Mouse (Mus musculus) kidney, embryonic 15.5 days (tissue): Measurements from ENCODE around the gene Sgk1. TPM values are rescaled to one million over a fixed set of nuclear protein-coding genes. Genes with fewer than 3 reads are reported as not detected.
A peak's percentile ranks its signal among the peaks of the same experiment; 100 is the strongest.

Experiments used
- ATAC-seq: fragments of 200-750 bp; cut with Nextera tagmentation; replicated peaks from 2 replicates; pipeline ENCODE4 v1.8.0; 2017; ENCODE audit warnings: moderate TSS enrichment; ENCODE audit not compliant: low FRiP score
- H3K27ac ChIP-seq: fragments of 300-500 bp; sonication (generic); 2 replicates; pipeline ENCODE4 v1.5.1; 2015; ENCODE audit warnings: mild to moderate bottlenecking, inconsistent platforms
- H3K27me3 ChIP-seq: fragments of 300-500 bp; sonication (generic); 2 replicates; pipeline ENCODE4 v1.6.1; 2015; ENCODE audit warnings: inconsistent platforms
- H3K36me3 ChIP-seq: fragments of 300-500 bp; sonication (generic); 2 replicates; pipeline ENCODE4 v1.6.1; 2015; ENCODE audit warnings: inconsistent platforms
- H3K4me1 ChIP-seq: fragments of 300-500 bp; sonication (generic); 2 replicates; pipeline ENCODE4 v1.6.1; 2015; ENCODE audit warnings: inconsistent platforms
- H3K4me2 ChIP-seq: fragments of 300-500 bp; sonication (generic); 2 replicates; pipeline ENCODE4 v1.6.1; 2015; ENCODE audit warnings: moderate library complexity, mild to moderate bottlenecking, inconsistent platforms
- H3K4me3 ChIP-seq: fragments of 300-500 bp; sonication (generic); replicated peaks from 2 replicates; pipeline ENCODE4 v1.5.1; 2015; ENCODE audit warnings: mild to moderate bottlenecking, inconsistent platforms
- H3K9ac ChIP-seq: fragments of 300-500 bp; sonication (generic); 2 replicates; pipeline ENCODE4 v1.6.1; 2015; ENCODE audit warnings: mild to moderate bottlenecking, inconsistent platforms
- H3K9me3 ChIP-seq: fragments of 300-500 bp; sonication (generic); replicated peaks from 2 replicates; pipeline ENCODE4 v1.6.1; 2016; ENCODE audit warnings: inconsistent platforms
- WGBS: fragments of 180-500 bp; shearing (Covaris S2); methylation state at CpG from one replicate; pipeline ENCODE4 v1.1.7; 2015; ENCODE audit warnings: mixed read lengths; 5-methylcytosine and 5-hydroxymethylcytosine counted together
- polyA plus RNA-seq: library from polyadenylated mRNA; unstranded; fragments of >200 nt; fragmentation: Nextera tagmentation; extraction: Ambion mirVana; gene quantifications from 2 replicates; pipeline ENCODE4 v1.2.1, GENCODE M21; 2015

The Sgk1 gene
- polyA plus RNA-seq, 1 experiment from 2014 or later = 75.2 TPM

DNA sequence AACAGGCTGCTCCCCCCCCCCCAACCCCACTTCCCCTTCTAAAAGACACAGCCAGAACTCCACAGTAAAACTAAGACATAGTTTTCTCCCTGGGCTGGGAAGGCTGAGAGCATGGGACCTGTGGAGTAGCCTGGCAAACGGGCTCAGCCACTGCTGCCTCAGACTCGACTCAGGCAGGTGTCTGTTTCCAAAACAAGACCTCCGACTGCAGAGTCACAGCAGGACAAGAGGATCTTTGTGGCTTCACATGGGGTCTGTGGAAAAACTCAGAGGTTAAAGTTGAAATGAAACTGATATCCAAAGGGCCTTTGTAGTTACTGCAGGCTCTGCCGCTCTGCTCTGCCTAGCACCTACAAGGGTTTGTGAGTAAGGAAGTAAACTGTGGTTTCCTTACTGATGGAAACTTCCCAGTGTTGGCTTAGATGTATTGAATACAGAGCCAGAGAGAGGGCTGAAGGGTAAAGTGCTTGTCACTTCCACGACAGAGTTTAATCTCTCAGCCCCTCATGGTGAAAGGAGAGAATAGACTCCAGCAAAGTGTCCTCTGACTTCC lies 25.0 kb downstream of the Sgk1 start:
- H3K4me1 ChIP-seq = 0 out of 2 replicates have a peak, but pooled peaks cover 3% of the 10 kb centered on the region
- no peaks in the 10 kb centered on the region for H3K27me3 ChIP-seq
- H3K27ac ChIP-seq = no peak overlapping the region
- no peaks in the 10 kb centered on the region for H3K36me3 ChIP-seq
- 28% methylated on average over 5 of the region's 5 CpGs for WGBS
- no peak overlapping the region for H3K4me3 ChIP-seq
- H3K9me3 ChIP-seq = no peaks in the 10 kb centered on the region
- H3K4me2 ChIP-seq = no peak overlapping the region
- ATAC-seq = no peak
- no peak overlapping the region for H3K9ac ChIP-seq

- Histone ChIP-seq H3K4me1 (0 out of 2 replicates have a peak, but pooled peaks cover 3% of the 10 kb centered on the region), H3K4me3 (no peak overlapping the region), H3K27me3 (no peaks in the 10 kb centered on the region), H3K9me3 (no peaks in the 10 kb centered on the region), H3K9ac (no peak overlapping the region), H3K36me3 (no peaks in the 10 kb centered on the region), H3K4me2 (no peak overlapping the region), H3K27ac (no peak overlapping the region)
- WGBS = 59% methylated on average over 3 of the region's 3 CpGs
- ATAC-seq = no peak
Measured at GRCm38 (mm10) chr10:21907784-21908183, 25.8 kb downstream of the Sgk1 start.

GRCm38 (mm10) chr10:21908686-21909085 lies 26.7 kb downstream of the Sgk1 start:
- WGBS = 84% methylated on average over 1 of the region's 1 CpGs
- no peaks in the 10 kb centered on the region for H3K9me3 ChIP-seq
- no peak overlapping the region for H3K27ac ChIP-seq
- H3K4me1 ChIP-seq = 0 out of 2 replicates have a peak, but pooled peaks cover 3% of the 10 kb centered on the region
- no peak for ATAC-seq
- no peaks in the 10 kb centered on the region for H3K27me3 ChIP-seq
- H3K4me2 ChIP-seq = no peak overlapping the region
- no peak overlapping the region for H3K9ac ChIP-seq
- no peaks in the 10 kb centered on the region for H3K36me3 ChIP-seq
- H3K4me3 ChIP-seq = no peak overlapping the region

DNA sequence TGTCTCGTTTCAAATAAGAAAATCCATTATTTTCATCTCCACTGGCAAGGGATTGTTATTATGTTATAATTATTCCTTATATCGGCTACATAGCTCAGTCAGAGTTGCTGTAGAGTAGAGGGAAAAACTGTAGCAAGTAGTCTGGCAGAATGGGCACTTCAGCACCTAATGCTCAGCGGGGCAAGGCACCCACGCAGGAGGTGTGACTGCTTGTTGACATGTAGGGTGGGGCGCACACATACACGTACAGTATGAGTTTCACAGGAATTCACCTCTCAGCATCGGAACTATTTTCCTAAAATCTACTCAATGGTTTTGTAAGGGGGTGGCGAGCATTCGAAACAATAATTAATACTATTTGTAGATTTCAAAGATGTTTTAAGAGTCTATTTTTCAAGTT lies 28.4 kb downstream of the Sgk1 start:
- WGBS = 92% methylated on average over 9 of the region's 9 CpGs
- Histone ChIP-seq H3K4me3 (no peak overlapping the region), H3K27ac (no peak overlapping the region), H3K9me3 (no peaks in the 10 kb centered on the region), H3K9ac (no peak overlapping the region), H3K4me2 (no peak overlapping the region), H3K4me1 (0 out of 2 replicates have a peak, but pooled peaks cover 3% of the 10 kb centered on the region), H3K36me3 (no peaks in the 10 kb centered on the region), H3K27me3 (no peaks in the 10 kb centered on the region)
- ATAC-seq = no peak

GRCm38 (mm10) chr10:21911303-21911947 lies 29.4 kb downstream of the Sgk1 start:
- Histone ChIP-seq H3K4me2 (no peak overlapping the region), H3K9me3 (no peaks in the 10 kb centered on the region), H3K27me3 (no peaks in the 10 kb centered on the region), H3K27ac (no peak overlapping the region), H3K4me1 (0 out of 2 replicates have a peak, but pooled peaks cover 3% of the 10 kb centered on the region), H3K36me3 (no peaks in the 10 kb centered on the region), H3K9ac (no peak overlapping the region), H3K4me3 (no peak overlapping the region)
- WGBS = 70% methylated on average over 10 of the region's 10 CpGs
- ATAC-seq = no peak

DNA sequence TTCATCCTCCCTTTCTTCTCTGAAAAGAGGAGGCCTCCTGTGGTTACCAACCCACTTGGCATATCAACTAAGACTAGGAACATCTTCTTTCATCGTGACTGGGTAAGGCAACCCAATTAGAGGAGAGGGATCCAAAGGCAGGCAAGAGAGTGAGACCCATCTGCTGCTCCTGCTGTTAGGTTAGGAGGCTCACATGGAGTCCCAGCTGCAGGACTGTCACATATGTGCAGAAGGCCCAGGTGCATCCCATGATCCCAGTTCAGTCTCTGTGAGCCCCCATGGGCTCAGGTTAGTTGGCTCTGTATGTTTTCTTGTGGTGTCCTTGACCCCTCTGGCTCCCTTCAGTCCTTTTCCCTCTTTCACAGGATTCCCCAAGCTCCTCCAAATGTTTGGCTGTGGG lies 32.8 kb downstream of the Sgk1 start:
- H3K27me3 ChIP-seq = no peaks in the 10 kb centered on the region
- H3K9ac ChIP-seq = no peak overlapping the region
- no peaks in the 10 kb centered on the region for H3K4me1 ChIP-seq
- no peaks in the 10 kb centered on the region for H3K36me3 ChIP-seq
- H3K27ac ChIP-seq = no peak overlapping the region
- ATAC-seq = no peak
- H3K4me2 ChIP-seq = no peak overlapping the region
- no peak overlapping the region for H3K4me3 ChIP-seq
- no peaks in the 10 kb centered on the region for H3K9me3 ChIP-seq
- 34% methylated on average over 1 of the region's 1 CpGs for WGBS

DNA sequence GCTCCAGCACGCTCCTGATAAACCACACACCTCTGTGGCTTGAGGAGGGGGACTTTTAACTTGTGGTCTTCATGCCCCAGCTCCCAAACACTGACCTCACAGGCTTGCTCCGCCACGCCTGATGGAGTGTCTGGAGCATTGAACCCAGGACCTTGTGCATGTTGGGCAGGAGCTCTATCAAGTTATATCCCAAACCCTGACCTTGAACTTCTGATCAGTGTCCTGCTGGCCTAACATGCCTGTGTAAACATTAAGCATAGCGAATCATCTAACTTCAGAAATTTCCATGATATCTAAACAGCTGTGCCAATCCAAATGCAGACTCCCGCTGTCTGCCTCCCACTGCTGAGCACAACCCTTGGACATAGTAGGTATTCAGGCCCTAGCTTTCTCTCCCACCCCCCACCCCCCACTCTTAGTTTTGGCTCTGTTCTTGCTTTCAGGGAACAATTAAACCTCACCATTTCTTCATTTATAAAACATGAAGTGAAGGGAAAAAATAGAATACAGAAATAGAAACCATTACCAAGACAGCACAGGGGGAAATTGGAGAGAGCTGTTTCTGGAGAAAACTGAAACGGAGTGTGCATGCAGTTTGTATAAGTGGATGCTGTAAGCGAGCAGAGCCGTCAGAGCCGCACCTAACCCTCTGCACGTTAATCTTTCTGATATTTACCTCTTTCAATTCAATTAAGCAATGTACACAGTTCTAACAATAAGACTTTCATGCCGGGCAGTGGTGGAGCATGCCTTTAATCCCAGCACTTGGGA lies 34.5 kb downstream of the Sgk1 start:
- H3K4me1 ChIP-seq = peaks cover 4% of the 10 kb centered on the region; the same call in 1 of the 2 replicates
- no peaks in the 10 kb centered on the region for H3K27me3 ChIP-seq
- no peak overlapping the region for H3K9ac ChIP-seq
- no peak overlapping the region for H3K27ac ChIP-seq
- H3K4me3 ChIP-seq = no peak overlapping the region
- no peak for ATAC-seq
- H3K9me3 ChIP-seq = no peaks in the 10 kb centered on the region
- H3K4me2 ChIP-seq = no peak overlapping the region
- no peaks in the 10 kb centered on the region for H3K36me3 ChIP-seq
- WGBS = 77% methylated on average over 11 of the region's 11 CpGs

DNA sequence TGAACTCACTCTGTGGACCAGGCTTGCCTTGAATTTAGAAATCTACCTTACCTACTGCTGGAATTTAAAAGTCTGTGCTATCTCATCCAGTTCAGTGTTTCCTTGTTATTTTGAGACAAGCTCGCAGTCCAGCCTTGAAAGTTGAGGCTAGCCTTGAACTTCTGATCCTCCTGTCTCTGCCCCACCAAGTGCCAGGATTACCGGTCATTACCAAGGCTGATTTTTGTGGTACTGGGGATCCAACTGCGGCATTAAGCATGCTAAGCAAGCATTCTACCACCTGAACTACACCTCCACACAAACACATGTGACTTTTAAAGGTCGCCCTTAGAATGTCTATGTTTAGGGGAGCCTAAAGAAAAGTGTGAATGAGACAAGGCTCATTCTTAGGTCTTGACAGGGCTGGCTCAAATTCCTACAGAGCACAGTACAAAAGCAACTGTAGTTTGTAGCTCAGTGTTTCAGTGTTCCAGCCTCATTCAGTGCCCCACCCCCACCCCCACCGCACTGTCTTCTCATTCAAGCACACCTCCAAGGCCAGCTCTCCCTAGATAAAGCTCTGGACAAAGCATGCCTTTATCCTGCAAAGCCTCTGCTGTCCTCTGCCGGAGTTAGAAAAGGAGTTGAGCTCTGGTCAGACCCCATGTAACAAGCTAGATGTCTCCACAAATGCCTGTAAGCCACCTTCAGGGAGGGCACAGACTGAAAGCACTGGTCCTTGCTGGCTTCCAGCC lies 36.2 kb downstream of the Sgk1 start:
- Histone ChIP-seq H3K4me3 (no peak overlapping the region), H3K36me3 (no peaks in the 10 kb centered on the region), H3K4me2 (no peak overlapping the region), H3K27ac (no peak overlapping the region), H3K27me3 (no peaks in the 10 kb centered on the region), H3K9ac (no peak overlapping the region), H3K4me1 (peaks cover 17% of the 10 kb centered on the region), H3K9me3 (no peaks in the 10 kb centered on the region)
- no peak for ATAC-seq
- WGBS = 86% methylated on average over 6 of the region's 6 CpGs

- Histone ChIP-seq H3K4me2 (no peak overlapping the region), H3K9me3 (no peaks in the 10 kb centered on the region)
- WGBS = 87% methylated on average over 7 of the region's 7 CpGs
Measured at GRCm38 (mm10) chr10:21918750-21919145, 36.8 kb downstream of the Sgk1 start.

DNA sequence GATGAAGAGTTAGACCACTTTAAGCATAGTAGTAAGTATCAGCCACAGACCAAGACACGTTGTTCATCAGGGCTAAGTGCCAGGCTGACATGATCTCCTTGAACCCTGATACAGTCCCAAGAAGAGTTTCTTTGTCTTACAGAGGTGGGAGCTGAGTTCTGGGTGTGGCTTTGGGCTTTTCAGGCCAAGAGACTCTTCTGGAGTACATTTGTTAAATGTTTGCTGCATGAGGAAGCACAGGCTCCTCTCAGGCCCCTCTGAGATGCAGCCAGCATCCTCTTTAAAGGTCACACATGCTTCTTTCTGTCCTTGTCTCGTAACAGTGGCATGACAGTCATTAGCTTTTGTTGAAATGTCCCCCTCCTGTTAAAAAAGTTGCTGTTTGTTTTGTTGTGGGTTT lies 38.6 kb downstream of the Sgk1 start:
- no peak for ATAC-seq
- Histone ChIP-seq H3K27ac (no peak overlapping the region; the same call in 1 of the 2 replicates), H3K9ac (no peak overlapping the region), H3K4me1 (peaks cover 28% of the 10 kb centered on the region), H3K9me3 (no peaks in the 10 kb centered on the region), H3K4me2 (no peak overlapping the region), H3K4me3 (no peak overlapping the region), H3K36me3 (no peaks in the 10 kb centered on the region), H3K27me3 (no peaks in the 10 kb centered on the region)
- WGBS = 72% methylated on average over 2 of the region's 2 CpGs

More at GRCm38 (mm10) chr10:21918750-21919145, 36.8 kb downstream of the Sgk1 start:
- H3K27me3 ChIP-seq = no peaks in the 10 kb centered on the region
- H3K36me3 ChIP-seq = no peaks in the 10 kb centered on the region
- H3K9ac ChIP-seq = no peak overlapping the region
- peaks cover 22% of the 10 kb centered on the region for H3K4me1 ChIP-seq
- no peak for ATAC-seq
- H3K4me3 ChIP-seq = no peak overlapping the region
- H3K27ac ChIP-seq = no peak overlapping the region

- Histone ChIP-seq H3K4me3 (no peak overlapping the region), H3K27ac (peak overlapping the region; percentile 19; the same call in 1 of the 2 replicates), H3K9ac (no peak overlapping the region), H3K4me2 (peak overlapping the region; percentile 33; the same call in 1 of the 2 replicates), H3K27me3 (no peaks in the 10 kb centered on the region), H3K9me3 (no peaks in the 10 kb centered on the region), H3K4me1 (peaks cover 28% of the 10 kb centered on the region), H3K36me3 (no peaks in the 10 kb centered on the region)
- no peak for ATAC-seq
- 49% methylated on average over 8 of the region's 8 CpGs for WGBS
Measured at GRCm38 (mm10) chr10:21922716-21923350, 40.8 kb downstream of the Sgk1 start.
